Mouse (Mus musculus) lung, postnatal 0 days (tissue): ENCODE data around the gene Rnft2. TPM values are rescaled to one million over a fixed set of nuclear protein-coding genes. Genes with fewer than 3 reads are reported as not detected.

Source experiments
- ATAC-seq: fragments of 200-750 bp; cut with Nextera tagmentation; 2 replicates; pipeline ENCODE4 v1.8.0; 2017; ENCODE audit warnings: moderate library complexity
- DNase-seq: peaks from one replicate; pipeline ENCODE4 v3.0.0-alpha.2; 2016; ENCODE audit warnings: low spot score
- H3K27ac ChIP-seq: fragments of 300-500 bp; sonication (generic); 2 replicates; pipeline ENCODE4 v1.5.1; 2014; ENCODE audit warnings: antibody characterized with exemption, mild to moderate bottlenecking, low read length, mixed read lengths
- H3K27me3 ChIP-seq: fragments of 300-500 bp; sonication (generic); replicated peaks from 2 replicates; pipeline ENCODE4 v1.6.1; 2014; ENCODE audit warnings: low read length, mixed read lengths; ENCODE audit not compliant: insufficient read depth
- H3K36me3 ChIP-seq: fragments of 300-500 bp; sonication (generic); 2 replicates; pipeline ENCODE4 v1.6.1; 2014; ENCODE audit warnings: low read length, mixed read lengths; ENCODE audit not compliant: insufficient read depth
- H3K4me1 ChIP-seq: fragments of 300-500 bp; sonication (generic); 2 replicates; pipeline ENCODE4 v1.6.1; 2014; ENCODE audit warnings: antibody characterized with exemption, low read depth, low read length, mixed read lengths; ENCODE audit not compliant: insufficient read depth
- H3K4me2 ChIP-seq: fragments of 300-500 bp; sonication (generic); replicated peaks from 2 replicates; pipeline ENCODE4 v1.6.1; 2014; ENCODE audit warnings: low read depth, mild to moderate bottlenecking, low read length, moderate library complexity, mixed read lengths
- H3K4me3 ChIP-seq: fragments of 300-500 bp; sonication (generic); 2 replicates; pipeline ENCODE4 v1.5.1; 2014; ENCODE audit warnings: low read depth, low read length
- H3K9ac ChIP-seq: fragments of 300-500 bp; sonication (generic); replicated peaks from 2 replicates; pipeline ENCODE4 v1.6.1; 2014; ENCODE audit warnings: low read depth, mild to moderate bottlenecking
- H3K9me3 ChIP-seq: fragments of 300-500 bp; sonication (generic); 2 replicates; pipeline ENCODE4 v1.6.1; 2016; ENCODE audit warnings: low read length, mixed read lengths
- CTCF ChIP-seq: IDR thresholded peaks from 2 replicates; pipeline ENCODE4 v1.5.1; 2016; ENCODE audit warnings: antibody characterized with exemption, mild to moderate bottlenecking
- EP300 ChIP-seq: IDR thresholded peaks from 2 replicates; pipeline ENCODE4 v1.6.1; 2016; ENCODE audit warnings: antibody characterized with exemption, mild to moderate bottlenecking, control low read depth
- WGBS: fragments of 180-500 bp; shearing (Covaris S2); extraction: QIAGEN DNeasy Blood & Tissue Kit; methylation state at CpG from one replicate; pipeline ENCODE4 v1.1.7; 2014; 5-methylcytosine and 5-hydroxymethylcytosine counted together
- polyA plus RNA-seq: library from polyadenylated mRNA; unstranded; fragments of >200 nt; fragmentation: Nextera tagmentation; extraction: Ambion mirVana; gene quantifications from 2 replicates; pipeline ENCODE4 v1.2.1, GENCODE M21; 2015

Gene Rnft2
- polyA plus RNA-seq, 1 experiment from 2014 or later: 0.14 TPM

- Histone ChIP-seq H3K4me1 (0 out of 2 replicates have a peak, but pooled peaks cover 7% of the 10 kb centered on the region), H3K27me3 (no peaks in the 10 kb centered on the region), H3K4me2 (peak within 1 kb of the TSS; percentile 76), H3K9ac (peak within 1 kb of the TSS; percentile 96), H3K4me3 (peak within 1 kb of the TSS; percentile 88), H3K36me3 (no peaks in the 10 kb centered on the region), H3K9me3 (no peaks in the 10 kb centered on the region), H3K27ac (peak within 1 kb of the TSS; percentile 96)
- 1% methylated on average over 56 of the region's 67 CpGs for WGBS
- DNase-seq (peak; percentile 91), ATAC-seq (peak; percentile 91)
- TF ChIP-seq CTCF (no peak), EP300 (peak; percentile 91)
These were observed 89.9 kb downstream of the Rnft2 start, which contains the start of gene Fbxw8 for GRCm38 (mm10) chr5:118154839-118155564. Gene Fbxw8 (minus strand): TSS chr5:118155464.

- Histone ChIP-seq H3K9ac (no peak overlapping the region), H3K4me1 (peaks cover 23% of the 10 kb centered on the region), H3K36me3 (no peaks in the 10 kb centered on the region), H3K9me3 (no peaks in the 10 kb centered on the region), H3K27me3 (no peaks in the 10 kb centered on the region), H3K4me3 (no peak overlapping the region), H3K27ac (no peak overlapping the region), H3K4me2 (no peak overlapping the region)
- no peak for DNase-seq
- no peak for TF ChIP-seq CTCF
- no peak for TF ChIP-seq EP300
- 57% methylated on average over 3 of the region's 3 CpGs for WGBS
- no peak for ATAC-seq
These were observed 95.2 kb downstream of the Rnft2 start for GRCm38 (mm10) chr5:118149711-118150110.

- TF ChIP-seq EP300 (no peak), CTCF (no peak)
- H3K4me2 ChIP-seq: no peak overlapping the region
- H3K36me3 ChIP-seq: peaks cover 1% of the 10 kb centered on the region; the same call in 1 of the 2 replicates
- no peaks in the 10 kb centered on the region for H3K9me3 ChIP-seq
- WGBS: 74% methylated on average over 10 of the region's 10 CpGs
- DNase-seq: no peak
- H3K4me1 ChIP-seq: peaks cover 21% of the 10 kb centered on the region
- H3K9ac ChIP-seq: no peak overlapping the region
- no peak for ATAC-seq
- no peaks in the 10 kb centered on the region for H3K27me3 ChIP-seq
- no peak overlapping the region for H3K27ac ChIP-seq
- H3K4me3 ChIP-seq: no peak overlapping the region
These were observed 97.7 kb downstream of the Rnft2 start for GRCm38 (mm10) chr5:118147264-118147663.

- no peak overlapping the region for H3K4me2 ChIP-seq
- no peak overlapping the region for H3K9ac ChIP-seq
- DNase-seq (no peak), ATAC-seq (no peak)
- H3K36me3 ChIP-seq: peaks cover 12% of the 10 kb centered on the region; the same call in 1 of the 2 replicates
- peaks cover 21% of the 10 kb centered on the region for H3K4me1 ChIP-seq
- no peak overlapping the region for H3K27ac ChIP-seq
- no peak for TF ChIP-seq CTCF
- TF ChIP-seq EP300: no peak
- no peak overlapping the region for H3K4me3 ChIP-seq
- WGBS: 53% methylated on average over 15 of the region's 15 CpGs
- H3K27me3 ChIP-seq: no peaks in the 10 kb centered on the region
- H3K9me3 ChIP-seq: no peaks in the 10 kb centered on the region
These were observed 98.8 kb downstream of the Rnft2 start for GRCm38 (mm10) chr5:118145999-118146679.

- TF ChIP-seq EP300: no peak
- no peak for TF ChIP-seq CTCF
- peaks cover 21% of the 10 kb centered on the region for H3K4me1 ChIP-seq
These were observed 99.5 kb downstream of the Rnft2 start for GRCm38 (mm10) chr5:118145458-118145857.

GRCm38 (mm10) chr5:118144770-118145169 lies 100.1 kb downstream of the Rnft2 start:
- WGBS: 62% methylated on average over 6 of the region's 6 CpGs
- no peak overlapping the region for H3K9ac ChIP-seq
- TF ChIP-seq CTCF: no peak
- TF ChIP-seq EP300: no peak
- no peaks in the 10 kb centered on the region for H3K27me3 ChIP-seq
- H3K4me3 ChIP-seq: no peak overlapping the region
- peak overlapping the region; percentile 38; the same call in 1 of the 2 replicates for H3K27ac ChIP-seq
- ATAC-seq (peak; percentile 12), DNase-seq (peak; percentile 38)
- H3K36me3 ChIP-seq: peaks cover 23% of the 10 kb centered on the region; the same call in 1 of the 2 replicates
- H3K4me1 ChIP-seq: peaks cover 18% of the 10 kb centered on the region
- H3K9me3 ChIP-seq: no peaks in the 10 kb centered on the region
- H3K4me2 ChIP-seq: no peak overlapping the region; the same call in 1 of the 2 replicates

More at GRCm38 (mm10) chr5:118145458-118145857, 99.5 kb downstream of the Rnft2 start:
- 86% methylated on average over 3 of the region's 3 CpGs for WGBS
- no peak for ATAC-seq
- Histone ChIP-seq H3K27ac (no peak overlapping the region), H3K36me3 (peaks cover 19% of the 10 kb centered on the region; the same call in 1 of the 2 replicates), H3K4me3 (no peak overlapping the region), H3K9ac (no peak overlapping the region), H3K9me3 (no peaks in the 10 kb centered on the region), H3K27me3 (no peaks in the 10 kb centered on the region), H3K4me2 (no peak overlapping the region)
- no peak for DNase-seq
